Mouse (Mus musculus): ENCODE data around the gene Upk3a.

Gene Upk3a

DNA sequence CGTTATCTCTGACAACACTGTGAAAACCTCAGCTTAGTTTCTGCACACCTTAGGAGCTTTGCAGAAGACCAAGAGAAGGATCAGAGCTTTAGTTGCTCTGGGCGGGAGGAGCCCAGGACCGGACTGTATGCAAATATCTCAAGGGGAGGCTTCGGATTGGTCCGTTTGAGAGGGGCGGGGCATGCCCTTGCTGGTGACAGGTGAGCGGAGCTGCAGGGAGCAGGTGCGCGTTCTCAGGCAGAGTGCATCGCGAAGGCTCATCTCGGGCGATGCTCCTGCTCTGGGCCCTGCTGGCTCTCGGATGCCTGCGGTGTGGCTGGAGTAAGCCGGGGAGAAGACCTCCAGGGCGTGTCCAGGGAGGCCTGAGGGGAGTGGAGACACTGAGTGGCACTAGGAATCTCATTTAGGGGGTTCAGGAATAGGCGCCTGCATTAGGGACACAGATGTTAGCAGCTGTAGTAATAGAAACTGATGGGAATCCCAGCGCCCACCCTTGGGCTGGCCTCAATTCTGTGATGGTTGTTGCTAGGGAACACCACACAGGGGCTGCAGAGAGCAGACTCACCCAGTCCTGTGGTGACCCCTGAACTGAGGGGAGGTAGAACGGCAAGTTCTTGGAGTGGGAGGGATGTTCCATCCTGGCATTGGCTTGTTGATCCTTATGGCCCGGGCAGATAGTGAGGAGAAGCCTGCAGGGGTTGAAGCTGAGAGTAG lies at the start of gene Upk3a:
TSS of gene Upk3a (plus strand) at position 191 of the 714 bp plus-strand sequence.
- peak; percentile 58 to 74 for DNase-seq

DNA sequence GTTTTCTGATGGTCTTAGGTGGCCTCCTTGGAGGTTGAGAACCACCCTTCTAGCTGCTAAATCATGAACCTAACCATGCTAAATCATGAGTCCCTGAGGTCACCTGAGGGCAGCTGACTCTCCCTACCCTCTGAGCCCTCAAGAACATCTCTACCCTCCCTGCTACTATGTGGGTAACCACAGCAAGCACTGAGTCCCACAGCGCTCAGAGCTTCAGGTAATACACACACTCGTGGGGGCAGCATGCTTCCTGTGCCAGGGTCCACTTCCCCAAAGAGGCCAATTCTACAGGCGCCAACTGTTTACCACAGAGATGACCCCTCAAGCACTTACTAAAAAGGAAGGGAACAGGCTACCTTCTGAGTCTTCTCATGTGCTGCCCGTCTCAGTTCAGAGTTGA lies 48.4 kb upstream of the Upk3a start:
- DNase-seq = no peak

DNA sequence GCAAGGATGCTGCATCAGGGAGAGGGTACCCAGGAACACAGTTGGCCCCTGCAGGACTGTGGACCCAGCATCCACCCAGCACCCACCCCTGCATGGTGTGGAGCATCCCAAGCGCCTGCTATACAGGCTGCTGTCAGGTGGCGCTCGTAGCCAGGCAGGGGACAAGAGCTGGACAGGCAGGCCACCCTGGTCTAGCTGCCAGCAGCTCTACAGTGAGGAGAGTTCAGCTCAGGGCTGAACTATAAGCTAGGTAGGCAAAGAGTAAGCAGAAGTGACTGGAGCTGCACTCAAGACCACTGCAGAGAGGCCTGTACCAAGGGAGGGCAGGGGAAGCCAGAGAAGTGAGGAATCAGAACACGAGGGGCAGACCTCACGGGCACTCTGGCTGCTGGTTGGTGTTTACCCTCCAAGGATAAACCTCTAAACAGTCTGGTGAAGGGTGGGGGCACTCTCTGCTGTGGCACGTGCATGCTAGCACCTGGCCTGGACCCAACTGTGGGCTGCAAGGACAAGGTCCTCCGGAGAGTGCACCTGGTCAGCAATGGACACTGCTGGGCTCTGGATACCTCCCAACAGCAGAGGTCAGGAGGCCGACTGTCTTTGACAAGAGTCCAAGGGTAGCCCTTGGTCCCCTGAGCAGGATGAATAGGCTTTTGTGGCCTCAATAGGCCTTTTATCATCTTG lies 43.9 kb upstream of the Upk3a start:
- peak; percentile 85 to 90 for DNase-seq

DNA sequence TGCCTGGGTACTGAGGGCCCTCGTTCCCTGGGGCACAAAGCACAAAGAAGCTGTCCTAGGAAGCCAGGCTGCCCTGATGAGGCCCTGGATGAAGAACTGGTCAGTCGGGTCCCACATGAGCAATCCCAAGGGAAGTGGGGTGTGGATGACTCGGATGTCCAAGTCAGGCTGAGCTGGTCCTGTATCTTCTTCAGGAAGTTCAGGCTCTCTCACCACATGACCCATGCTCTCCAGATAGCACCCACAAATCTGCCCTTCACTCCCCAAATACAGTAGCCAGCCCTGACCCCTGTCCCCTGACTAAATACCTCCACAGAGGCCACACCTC lies 43.4 kb upstream of the Upk3a start:
- no peak for DNase-seq

DNA sequence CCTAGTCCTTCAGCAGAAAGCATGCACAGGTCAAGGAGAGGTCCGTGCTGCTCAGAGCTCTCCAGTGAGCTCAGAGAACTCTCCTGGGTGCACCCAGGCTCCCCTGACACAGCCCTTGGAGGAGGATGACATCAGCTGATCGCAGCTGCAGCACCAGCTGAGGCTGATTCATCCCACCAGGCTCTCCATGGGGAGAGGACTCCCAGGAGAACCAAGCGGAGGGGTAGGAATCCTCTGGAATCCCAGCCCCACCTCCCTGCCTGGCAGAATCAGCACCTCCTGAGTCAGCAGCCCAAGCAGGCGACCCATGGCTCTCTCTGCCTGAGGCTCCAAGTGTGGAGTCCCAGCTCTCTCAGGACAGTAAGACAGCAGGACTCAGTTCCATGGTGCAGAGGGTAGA lies 41.2 kb upstream of the Upk3a start:
- peak; percentile 49 to 60 for DNase-seq

DNA sequence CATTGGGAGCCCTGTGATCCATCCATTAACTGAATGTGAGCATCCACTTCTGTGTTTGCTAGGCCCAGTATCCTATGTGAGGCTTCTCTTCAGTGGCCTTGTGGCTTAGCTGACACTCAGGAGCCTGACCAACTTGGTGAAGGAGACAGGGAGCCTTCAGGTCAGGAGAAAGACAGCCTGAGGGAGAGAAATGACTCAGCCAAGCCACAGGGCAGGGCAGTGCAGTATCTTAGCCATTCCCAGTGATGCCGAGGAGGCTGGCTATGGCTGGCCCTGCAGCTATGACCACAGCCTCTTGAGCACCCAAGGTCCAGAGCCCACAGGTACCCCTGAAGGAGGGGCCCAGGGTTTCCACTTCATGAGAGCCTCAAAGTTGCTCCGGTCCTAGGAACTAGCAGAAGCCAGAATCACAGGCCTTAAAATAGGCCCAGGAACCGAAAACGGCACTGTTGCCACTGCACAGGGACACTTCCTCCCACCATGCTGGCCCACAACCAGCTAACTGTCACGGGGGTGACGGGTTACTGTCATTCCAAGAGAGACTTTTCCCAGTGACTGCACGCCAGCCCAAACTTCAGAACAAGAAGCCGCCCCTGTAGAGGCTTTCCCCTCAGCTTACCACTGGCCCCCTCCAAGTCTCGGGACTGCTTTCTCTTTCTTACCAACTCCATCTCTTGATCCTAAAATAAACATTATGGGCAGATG lies 35.2 kb upstream of the Upk3a start:
- DNase-seq = peak in 1 of 2 experiments; percentile 38

DNA sequence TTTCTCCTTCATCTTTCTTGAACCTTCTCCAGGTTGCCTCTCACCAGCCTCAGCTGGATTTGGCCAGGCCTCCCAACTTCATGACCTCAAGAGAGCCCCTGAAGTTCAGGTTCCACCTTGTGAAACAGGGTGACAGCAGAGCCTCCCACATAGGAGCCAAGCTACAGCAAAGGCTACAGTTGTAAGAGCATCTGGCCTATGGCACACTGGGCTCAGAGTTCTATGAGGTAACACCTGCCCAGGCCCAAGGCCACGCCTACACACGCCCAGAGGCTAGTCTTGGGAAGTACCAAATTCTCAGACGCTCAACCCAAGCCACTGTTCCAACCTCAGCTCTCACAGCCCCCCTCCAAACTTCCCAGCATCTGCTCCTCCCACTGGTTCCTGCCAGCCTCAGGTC lies 34.1 kb upstream of the Upk3a start:
- no peak for DNase-seq

DNA sequence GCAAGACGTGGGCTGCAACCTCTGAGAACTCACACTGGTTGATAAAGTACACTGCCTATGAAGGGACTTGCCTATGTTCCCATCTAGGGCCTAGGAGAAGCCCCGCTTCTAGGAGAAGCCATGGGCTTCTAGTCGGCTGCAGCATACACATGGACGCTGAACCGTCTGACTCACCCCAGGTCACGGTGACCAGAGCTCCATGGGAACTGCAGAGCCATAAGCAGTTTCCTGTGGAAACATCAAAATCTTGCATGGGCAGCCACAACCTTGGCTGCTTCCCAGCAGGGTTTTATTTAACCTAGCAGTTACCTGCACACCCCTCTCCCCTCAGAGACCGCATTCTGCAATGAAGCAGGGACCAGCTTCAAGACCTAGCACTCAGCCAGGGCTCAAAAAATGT lies 33.2 kb upstream of the Upk3a start:
- no peak for DNase-seq

DNA sequence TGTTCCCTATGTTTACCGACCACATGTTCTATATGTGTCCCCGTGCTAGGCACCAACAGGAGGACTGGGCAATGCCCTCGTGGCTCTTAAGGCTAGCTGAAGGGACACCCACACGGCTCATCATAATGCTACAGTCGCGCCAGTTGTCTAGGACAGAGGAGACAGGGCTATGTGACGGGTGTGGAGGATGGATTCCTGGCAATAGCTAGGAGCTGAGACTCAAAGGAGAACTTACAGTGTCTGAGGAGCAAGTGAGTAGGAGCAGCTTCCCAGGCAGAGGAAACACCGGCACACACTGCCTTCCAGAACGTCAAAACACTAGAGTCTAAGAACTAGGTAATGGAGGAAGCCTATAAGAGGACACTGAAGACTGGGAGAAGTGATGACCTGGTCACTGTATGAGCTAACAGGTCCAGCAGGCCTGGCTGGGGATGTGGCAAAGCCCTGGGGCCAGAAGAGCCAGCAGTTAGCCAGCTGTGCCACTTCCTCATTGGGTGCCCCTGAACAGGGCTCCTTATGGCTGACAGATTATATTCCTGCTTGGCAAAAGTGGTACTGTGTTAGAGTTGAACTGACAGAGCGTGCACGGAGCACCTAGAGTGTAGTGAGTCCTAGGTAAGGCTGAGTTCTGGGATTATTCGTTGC lies 31.3 kb upstream of the Upk3a start:
- DNase-seq = no peak

DNA sequence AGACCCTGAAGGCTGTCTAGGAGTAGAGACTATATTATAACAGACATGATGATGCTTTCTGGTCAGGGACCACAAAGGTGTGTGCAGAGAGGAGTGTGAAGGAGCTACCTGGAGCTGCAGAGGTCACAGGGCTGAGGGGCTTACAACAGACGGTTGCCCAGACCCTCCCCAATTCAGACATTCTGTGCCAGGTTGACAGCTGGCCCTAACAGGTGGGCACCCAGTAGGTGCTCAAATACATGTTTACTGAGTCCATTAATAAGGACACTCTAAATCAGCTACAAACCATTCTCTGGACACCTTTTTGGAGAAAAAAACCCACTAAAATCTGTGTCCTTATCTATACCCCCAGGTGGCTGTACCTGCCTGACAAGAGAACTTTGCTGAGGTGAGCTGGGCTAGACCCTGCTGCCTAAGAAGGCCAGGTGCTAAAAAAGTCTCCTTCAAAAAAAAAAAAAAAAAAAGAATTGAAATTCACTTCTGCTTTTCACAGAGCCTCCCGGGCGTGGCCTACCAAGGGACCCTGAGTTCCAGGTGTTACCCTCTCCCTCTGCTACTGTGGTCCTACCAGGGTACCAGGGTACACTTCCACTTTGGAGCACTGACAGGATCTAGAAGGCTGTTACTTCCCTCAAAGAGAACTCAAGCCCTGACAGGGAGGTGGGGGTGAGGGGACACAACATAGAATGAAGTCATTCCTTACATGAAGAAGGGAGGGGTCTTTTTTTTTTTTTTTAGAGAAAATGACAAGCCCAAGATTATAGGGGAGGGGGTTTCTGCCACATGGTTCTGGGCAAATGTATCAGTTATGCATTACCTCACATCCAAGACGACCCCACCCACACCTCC lies 30.5 kb upstream of the Upk3a start:
- DNase-seq = no peak

DNA sequence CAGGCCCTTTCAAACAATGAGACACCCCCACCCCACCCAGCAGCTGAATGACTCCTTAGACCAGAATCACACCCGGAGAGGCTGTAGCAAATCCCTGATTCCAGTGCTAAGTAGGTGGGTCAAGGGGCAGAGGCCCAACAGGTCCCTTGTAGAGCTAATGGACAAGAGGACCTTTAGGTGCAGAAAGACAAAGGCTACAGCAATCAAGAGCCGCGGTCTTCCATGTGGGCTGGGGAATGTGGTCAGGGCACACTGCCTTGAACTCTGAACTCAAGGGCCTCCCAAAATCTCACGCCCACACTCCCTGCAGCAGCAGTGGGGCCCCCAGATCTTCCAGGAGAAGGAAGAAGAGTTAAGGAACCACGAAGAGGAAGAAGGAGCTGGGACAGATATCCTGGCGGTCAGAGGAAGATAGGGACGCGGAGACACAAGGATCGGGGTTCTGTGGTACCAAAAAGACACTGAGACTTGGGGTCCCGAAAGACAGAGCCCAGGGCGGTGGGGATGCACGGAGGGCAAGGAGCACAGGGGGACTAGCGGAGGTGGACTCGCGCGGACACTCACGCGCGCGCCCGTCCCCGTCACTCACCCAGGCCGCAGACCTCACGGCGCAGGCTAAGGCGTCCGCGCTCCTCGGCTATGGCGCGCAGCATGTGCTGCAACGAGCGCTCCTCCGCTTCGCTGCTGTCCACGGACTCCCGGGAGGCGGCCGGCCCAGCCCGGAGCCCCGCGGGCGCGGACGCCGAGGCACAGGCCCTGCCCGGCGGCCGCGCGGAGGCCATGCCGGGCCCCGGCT lies 29.7 kb upstream of the Upk3a start:
- peak; percentile 33 to 63 for DNase-seq

DNA sequence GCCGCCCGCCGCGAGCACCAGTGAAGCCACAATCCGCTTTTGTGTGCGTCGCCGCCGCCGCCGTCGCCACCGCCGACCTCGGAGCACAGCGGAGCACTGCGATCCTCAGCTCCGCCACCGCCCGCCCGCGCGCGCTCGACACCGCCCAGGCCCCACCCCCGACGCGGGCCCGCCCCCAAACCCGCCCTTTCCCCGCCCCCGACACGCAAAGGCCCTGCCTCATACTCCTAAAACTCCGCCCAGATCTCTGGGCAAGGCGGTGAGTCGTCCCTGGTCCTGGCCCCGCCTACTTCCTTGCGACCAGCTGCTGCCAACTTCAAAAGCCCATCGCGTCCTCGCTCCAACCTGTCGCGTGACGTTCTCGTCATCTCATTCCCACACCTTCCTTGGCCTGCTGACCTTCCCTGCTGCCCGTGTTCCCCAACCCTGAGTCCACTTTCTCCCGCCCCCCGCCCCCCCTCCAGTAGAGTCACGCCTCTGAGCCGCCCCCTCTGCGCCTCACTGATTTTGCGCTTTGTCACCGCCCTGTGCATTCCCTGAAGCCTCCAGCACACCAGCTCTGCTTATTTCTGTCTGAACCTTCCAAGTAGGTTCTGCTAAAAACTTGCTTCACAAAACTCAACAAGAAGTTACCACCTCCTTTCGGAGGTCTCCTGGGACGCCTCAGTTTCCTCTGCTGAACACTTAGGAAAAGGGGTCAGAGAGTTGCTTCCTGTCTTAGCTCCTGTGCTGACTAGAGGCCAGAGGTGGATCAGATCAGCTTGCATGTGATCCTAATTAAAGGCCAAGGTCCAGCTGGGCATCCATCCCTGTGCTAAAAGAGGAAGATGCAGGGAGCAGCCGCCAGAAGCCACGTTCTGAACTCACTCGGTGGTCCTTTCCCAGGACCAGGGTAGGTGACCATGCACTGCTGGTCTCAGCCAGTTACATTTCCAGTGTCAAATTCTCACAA lies 28.8 kb upstream of the Upk3a start, which contains the start of gene 5031439G07Rik:
TSS of gene 5031439G07Rik (minus strand) at position 678 of the 952 bp plus-strand sequence.
- DNase-seq = peak; percentile 97

DNA sequence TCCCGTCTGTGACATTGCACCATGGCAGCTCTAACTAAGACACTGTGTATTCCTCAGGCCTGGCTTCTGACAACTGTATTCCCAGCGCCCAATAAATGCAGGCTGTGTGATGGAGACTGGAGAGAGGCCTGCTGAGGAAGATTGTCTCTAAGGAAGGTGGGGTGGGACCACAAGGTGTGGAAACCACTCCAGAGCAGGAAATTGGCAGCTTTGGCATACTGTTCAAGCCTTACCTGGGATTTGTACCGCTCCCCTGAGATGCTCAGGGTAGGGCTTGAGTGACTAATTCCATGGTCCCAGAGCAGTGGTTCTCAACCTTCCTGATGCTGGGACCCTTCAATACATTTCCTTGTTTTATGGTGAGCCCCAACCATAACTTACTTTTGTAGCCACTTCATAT lies 27.8 kb upstream of the Upk3a start:
- DNase-seq = no peak

DNA sequence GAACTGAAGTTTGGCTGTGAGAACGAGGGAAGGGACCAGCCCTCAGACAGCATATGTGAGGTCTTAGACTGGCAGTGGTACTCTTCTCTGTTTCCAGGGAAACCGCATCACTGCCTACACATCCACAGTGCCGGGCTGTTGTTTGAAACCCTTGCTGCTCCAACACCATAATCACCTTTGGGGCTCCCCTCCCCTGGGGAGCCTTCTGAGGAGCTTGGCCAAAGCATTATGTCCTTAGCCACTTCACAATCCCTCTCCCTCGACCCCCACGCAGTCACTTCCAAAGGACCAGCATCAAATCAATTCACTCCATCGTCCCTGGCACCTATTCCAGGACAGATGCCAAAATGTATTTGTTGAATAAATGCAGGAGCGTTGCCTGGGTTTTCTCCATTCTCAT lies 27.2 kb upstream of the Upk3a start:
- no peak for DNase-seq

DNA sequence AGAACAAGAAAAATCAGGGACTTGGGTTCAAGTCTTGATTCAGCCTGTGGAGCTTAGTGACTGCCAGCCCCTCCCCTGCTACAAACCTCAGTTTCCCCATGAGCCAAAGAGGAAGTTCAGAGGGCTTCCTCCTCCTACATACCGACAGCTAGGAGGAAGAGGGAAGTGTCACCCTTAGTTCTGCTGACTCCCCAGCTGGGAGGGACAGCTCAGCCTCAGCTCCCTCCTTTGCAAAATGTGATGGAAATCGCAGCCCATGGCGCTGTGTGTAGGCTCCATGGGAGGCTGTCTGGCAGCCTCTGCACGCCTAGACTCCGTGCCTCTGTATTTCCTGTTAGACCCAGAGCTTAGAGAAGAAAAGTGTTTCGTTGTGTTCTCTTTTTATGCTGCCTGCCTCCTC lies 22.4 kb upstream of the Upk3a start:
- DNase-seq = no peak

DNA sequence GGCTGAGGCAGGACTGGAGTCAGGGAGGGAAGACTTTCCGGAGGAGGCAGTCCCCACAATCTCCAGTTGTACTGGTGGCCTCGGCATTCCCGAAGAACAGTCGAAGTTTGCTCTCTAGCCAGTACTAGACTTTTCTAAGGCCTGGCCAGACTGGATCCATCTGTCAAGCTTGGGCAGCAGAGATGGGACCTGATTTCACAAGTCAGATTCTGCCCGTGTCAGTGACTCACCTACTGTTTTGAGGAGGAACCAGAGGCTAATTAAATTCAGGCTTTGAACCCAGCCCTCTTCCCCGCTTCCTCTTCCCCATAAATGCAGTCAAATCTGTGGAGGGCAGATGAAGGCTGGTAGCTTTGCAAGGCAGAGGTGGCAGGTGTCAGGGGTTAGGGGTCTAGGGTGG lies 21.9 kb upstream of the Upk3a start:
- DNase-seq = no peak

DNA sequence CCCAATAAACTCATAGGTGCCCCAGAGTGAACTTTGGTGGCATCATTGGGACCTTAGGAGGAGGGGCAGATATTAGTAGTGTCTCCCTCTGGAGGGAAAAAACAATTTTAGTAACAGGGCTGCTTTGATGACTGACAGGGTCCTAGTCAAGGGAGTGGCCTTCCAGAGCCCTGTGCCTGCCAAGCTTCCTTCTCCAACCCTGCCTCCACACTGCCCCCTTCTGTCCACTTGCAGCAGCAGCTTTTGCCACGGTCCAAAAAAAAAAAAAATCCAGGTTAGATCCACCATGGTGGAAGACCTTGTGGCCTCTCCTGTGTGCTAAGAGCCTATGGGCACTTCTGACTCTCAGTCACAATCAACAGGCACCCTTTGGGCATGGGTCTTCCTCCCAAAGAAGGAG lies 21.0 kb upstream of the Upk3a start:
- peak; percentile 67 to 87 for DNase-seq

DNA sequence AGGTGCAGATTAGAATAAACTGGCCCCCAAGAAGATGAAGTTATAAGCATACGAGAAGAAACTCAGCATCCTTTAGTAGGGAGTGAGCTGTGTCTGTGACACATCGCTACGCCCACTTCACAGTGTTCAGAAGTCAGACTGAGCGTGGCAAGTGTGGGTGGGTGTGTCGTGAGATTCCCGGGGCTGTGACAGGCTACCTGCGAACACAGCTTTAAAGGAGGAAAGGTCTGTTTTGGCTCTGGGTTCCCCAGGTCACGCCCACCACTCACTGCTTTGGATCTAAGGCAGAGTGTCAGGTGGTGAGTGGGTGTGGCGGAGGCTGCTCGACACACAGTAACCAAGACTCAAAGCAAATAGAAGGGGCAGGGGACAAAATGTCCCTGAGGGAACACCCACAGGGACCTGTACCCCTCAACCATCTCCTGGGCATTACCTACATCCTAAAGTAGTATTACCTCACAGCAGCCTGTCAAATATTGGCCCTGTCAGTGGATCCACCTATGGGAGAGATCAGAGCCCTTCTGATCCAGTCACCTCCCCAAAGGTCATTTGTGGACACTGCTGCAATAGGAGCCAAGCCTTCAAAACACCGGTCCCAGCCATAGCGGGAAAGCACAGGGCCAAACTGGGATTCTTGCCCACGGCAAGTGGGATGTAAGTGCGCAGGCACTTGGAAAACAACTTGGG lies 19.0 kb upstream of the Upk3a start:
- no peak for DNase-seq

DNA sequence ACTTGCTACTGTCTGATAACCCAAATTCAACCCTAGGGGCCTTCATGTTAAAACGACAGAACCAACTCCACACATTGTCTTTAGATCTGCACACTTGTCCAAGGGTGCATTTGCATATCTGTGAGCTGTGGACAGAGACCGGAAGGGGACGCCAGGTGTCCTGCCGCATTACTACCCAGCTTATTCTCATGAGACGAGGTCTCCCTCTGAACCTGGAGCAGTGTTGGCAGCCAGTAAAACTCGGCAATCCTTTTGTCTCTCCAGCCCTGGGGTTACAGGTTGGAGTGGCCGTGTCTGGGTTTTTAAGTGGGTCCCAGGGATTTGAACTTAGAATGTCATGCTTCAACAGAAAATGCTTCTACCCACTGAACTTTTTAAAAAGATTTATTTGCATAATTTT lies 17.0 kb upstream of the Upk3a start:
- DNase-seq = no peak

Data from kidney, postnatal 36 days (tissue).